Mouse (Mus musculus): Measurements from ENCODE around the gene Olfr773.
"Not testable (repeated sequence)": the region's sequence is repeated elsewhere in the genome, so short reads cannot be mapped to it uniquely, and the experiment has no call there.

Olfr773 gene

DNA sequence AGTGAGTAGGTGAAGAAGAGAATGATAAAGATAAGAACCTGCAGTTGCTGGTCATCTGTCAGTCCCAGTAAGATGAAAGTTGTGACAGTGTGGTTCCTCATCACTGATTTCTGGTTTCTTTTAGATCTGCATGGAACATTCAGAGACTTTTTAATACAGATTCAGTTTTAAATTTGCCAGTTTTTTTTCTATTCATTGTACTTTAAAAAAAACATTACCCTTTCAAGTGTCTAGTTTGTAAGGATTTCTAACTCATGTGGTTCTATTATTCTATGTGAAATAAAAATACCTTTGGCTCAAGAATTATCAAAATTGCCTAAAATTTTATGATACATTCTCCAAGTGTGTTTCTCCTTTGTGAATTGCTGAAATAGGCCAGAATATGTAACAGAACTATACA, at the start of gene Olfr773:
Gene Olfr773 (minus strand): TSS at position 101 of the 400 bp plus-strand sequence.
- DNase-seq (ENCODE audit: low read depth) = not testable (repeated sequence)

DNA sequence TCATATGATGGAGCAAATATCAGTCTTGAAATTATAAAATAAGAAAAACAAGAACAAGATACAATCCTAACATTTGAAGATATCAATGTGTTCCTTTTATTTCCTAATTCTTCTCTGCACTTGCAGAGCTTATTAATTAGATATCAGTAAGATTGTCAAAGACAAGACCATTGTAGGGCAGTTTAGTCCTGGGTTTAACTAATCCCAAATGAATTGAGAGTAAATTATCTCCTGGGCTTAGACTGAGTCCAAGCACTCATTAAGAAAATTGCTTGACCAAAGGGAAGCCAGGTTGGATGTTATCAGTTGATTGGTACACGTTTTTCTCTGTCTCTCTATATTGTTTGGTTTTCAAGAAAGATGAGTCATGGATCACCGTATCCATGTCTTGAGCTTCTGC, 48.7 kb upstream of the Olfr773 start, which contains the start of gene Olfr774:
Gene Olfr774 (plus strand): TSS at position 301 of the 400 bp plus-strand sequence.
- DNase-seq (ENCODE audit: low read depth) = no peak

DNA sequence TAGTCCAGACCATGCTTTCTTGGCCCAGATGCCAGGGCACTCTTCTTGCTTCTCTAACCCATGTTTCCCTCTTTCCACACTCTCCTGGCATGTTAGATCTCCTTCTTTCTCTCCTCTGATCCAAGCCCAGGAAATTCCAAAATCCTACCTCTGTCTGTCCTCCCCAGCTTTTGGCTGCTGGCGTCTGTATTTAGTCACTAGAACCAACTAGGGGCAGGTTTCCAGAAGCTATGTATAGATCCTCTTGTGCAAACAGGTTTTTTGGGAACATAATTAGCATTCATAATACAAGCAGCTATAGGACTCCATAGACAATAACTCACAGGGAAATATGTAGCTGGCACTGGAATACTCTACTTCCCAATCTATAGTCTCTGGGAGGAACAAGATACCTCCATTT, 43.5 kb upstream of the Olfr773 start:
- no peak for DNase-seq (ENCODE audit: low read depth)

DNA sequence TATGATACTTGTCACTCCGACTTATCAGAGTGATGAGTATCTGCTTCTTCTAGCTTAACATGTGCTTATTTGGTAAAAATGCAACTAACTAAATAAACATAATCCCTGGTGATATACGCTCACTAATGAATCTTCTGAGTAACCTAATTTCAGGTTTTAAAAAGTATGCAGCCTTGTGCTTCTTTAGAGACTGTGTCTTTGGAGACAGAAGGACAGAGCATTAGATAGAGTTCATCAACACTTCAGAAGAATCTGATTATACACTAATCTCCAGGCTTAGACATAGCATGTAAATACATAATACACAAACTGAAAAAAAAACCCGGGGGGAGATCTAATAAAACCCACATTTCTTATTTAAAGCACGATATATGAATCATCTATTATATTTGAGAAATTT, 9.4 kb downstream of the Olfr773 start, which contains the start of gene Olfr772:
Gene Olfr772 (minus strand): TSS at position 101 of the 400 bp plus-strand sequence.
- not testable (repeated sequence) for DNase-seq (ENCODE audit: low read depth)

DNA sequence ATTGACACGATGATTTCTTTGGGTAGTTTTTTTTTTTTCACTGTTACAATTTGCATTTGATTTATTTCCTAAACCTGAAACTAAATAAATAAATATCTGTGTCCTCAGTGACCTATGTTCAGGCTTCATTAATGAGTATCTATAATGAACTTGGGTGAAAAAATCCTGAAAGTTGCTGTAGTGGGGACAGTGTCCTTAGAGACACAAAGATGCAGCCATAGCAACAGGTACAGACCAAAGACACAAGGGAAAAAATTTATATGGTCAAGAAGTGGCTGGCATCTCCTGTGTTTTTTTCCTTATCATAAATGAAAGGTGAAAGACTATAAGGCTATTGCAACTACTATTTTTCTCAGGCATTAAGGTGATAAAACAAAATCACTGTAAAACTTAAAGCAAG, 22.6 kb downstream of the Olfr773 start, which contains the start of gene Olfr771:
Gene Olfr771 (minus strand): TSS at position 101 of the 400 bp plus-strand sequence.
- DNase-seq (ENCODE audit: low read depth) = no peak

DNA sequence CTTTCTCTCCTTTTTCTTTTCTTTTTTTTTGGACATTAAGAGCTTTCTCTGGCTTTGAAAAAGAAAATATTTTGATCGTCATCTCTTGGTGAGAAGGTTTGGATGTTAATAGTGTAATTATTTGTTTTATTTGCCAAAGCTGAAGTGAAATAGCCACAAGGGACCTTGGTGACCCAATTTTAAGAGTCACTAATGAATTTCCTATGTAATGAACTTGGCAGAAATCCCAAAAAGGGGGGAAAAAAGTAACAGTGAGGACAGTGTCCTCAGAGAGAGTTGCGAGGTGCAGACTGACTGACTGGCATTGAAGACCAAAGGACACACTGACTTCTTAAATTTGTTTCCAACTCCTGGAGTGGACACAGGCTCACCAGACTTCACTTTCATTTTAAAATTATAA, 48.3 kb downstream of the Olfr773 start, which contains the start of gene Olfr770:
Gene Olfr770 (minus strand): TSS at position 101 of the 400 bp plus-strand sequence.
- DNase-seq (ENCODE audit: low read depth) = no peak

All from c-Kit-positive CD71-negative TER-119-negative erythroid progenitor cells, embryonic 14.5 days (primary cell).